Mouse (Mus musculus) heart, adult 2 months (tissue): ENCODE data around the gene Gm6370.
"Not testable (repeated sequence)": the region's sequence is repeated elsewhere in the genome, so short reads cannot be mapped to it uniquely, and the experiment has no call there.

Experiments
- CTCF ChIP-seq: fragments of 200-600 bp; IDR thresholded peaks from 2 replicates; pipeline ENCODE4 v1.8.1; 2022; ENCODE audit warnings: antibody characterized with exemption, mild to moderate bottlenecking, moderate library complexity
- EP300 ChIP-seq: fragments of 200-500 bp; IDR thresholded peaks from 2 replicates; pipeline ENCODE4 v1.6.1; 2011; ENCODE audit warnings: low read depth, low read length, control low read depth; ENCODE audit not compliant: insufficient read depth
- POLR2A ChIP-seq: fragments of 200-500 bp; IDR thresholded peaks from 2 replicates; pipeline ENCODE4 v1.6.1; 2011; ENCODE audit warnings: mild to moderate bottlenecking, low read depth, low read length, control low read depth; ENCODE audit not compliant: insufficient read depth

- TF ChIP-seq EP300, CTCF, POLR2A: not testable (repeated sequence)
These were observed 22.7 kb downstream of the Gm6370 start, which contains the start of gene Gm3402 for GRCm38 (mm10) chr5:146513823-146514222.
